Mouse (Mus musculus): ENCODE data around the gene Mrps9. TPM values are rescaled to one million over a fixed set of nuclear protein-coding genes. Genes with fewer than 3 reads are reported as not detected.
"Not testable (repeated sequence)": the region's sequence is repeated elsewhere in the genome, so short reads cannot be mapped to it uniquely, and the experiment has no call there.

Mrps9 gene
- polyA plus RNA-seq, 1 experiment from 2014 or later, result 63.9 TPM

- peaks cover 8% of the 10 kb centered on the region; the same call in 1 of the 2 replicates for H3K4me1 ChIP-seq
- H3K27me3 ChIP-seq (ENCODE audit: insufficient read depth, poor library complexity, severe bottlenecking), result no peaks in the 10 kb centered on the region
- peaks cover 5% of the 10 kb centered on the region; the same call in 1 of the 2 replicates for H3K36me3 ChIP-seq
- H3K4me3 ChIP-seq, result no peak overlapping the region
- no peak overlapping the region for H3K27ac ChIP-seq
- H3K9me3 ChIP-seq, result no peaks in the 10 kb centered on the region
- WGBS, result 89% methylated on average over 10 of the region's 10 CpGs
- no peak for DNase-seq (ENCODE audit: low spot score)
Measured at GRCm38 (mm10) chr1:42877264-42877663, 26.2 kb downstream of the Mrps9 start.

GRCm38 (mm10) chr1:42878851-42879250 lies 27.8 kb downstream of the Mrps9 start:
- WGBS, result 89% methylated on average over 5 of the region's 5 CpGs
- Histone ChIP-seq H3K27me3 (ENCODE audit: insufficient read depth, poor library complexity, severe bottlenecking) (no peaks in the 10 kb centered on the region), H3K4me1 (peaks cover 8% of the 10 kb centered on the region; the same call in 1 of the 2 replicates), H3K27ac (no peak overlapping the region), H3K4me3 (no peak overlapping the region), H3K36me3 (peaks cover 5% of the 10 kb centered on the region; the same call in 1 of the 2 replicates), H3K9me3 (no peaks in the 10 kb centered on the region)
- no peak for DNase-seq (ENCODE audit: low spot score)

GRCm38 (mm10) chr1:42882258-42882657 lies 31.2 kb downstream of the Mrps9 start:
- H3K4me1 ChIP-seq, result no peaks in the 10 kb centered on the region
- H3K36me3 ChIP-seq, result peaks cover 4% of the 10 kb centered on the region; the same call in 1 of the 2 replicates
- 92% methylated on average over 2 of the region's 2 CpGs for WGBS
- H3K27me3 ChIP-seq (ENCODE audit: insufficient read depth, poor library complexity, severe bottlenecking), result no peaks in the 10 kb centered on the region
- no peak overlapping the region for H3K27ac ChIP-seq
- DNase-seq (ENCODE audit: low spot score), result no peak
- no peaks in the 10 kb centered on the region for H3K9me3 ChIP-seq
- no peak overlapping the region for H3K4me3 ChIP-seq

GRCm38 (mm10) chr1:42883418-42883817 lies 32.4 kb downstream of the Mrps9 start:
- H3K27ac ChIP-seq; H3K4me1 ChIP-seq; H3K27me3 ChIP-seq (ENCODE audit: insufficient read depth, poor library complexity, severe bottlenecking); H3K36me3 ChIP-seq; H3K9me3 ChIP-seq; H3K4me3 ChIP-seq; DNase-seq (ENCODE audit: low spot score): not testable (repeated sequence)
- whole genome bisulfite sequencing, result 86% methylated on average over 1 of the region's 2 CpGs

GRCm38 (mm10) chr1:42887835-42888234 lies 36.8 kb downstream of the Mrps9 start:
- Histone ChIP-seq H3K4me1 (peaks cover 4% of the 10 kb centered on the region; the same call in 1 of the 2 replicates), H3K9me3 (no peaks in the 10 kb centered on the region), H3K27me3 (ENCODE audit: insufficient read depth, poor library complexity, severe bottlenecking) (no peaks in the 10 kb centered on the region), H3K4me3 (no peak overlapping the region), H3K36me3 (peaks cover 11% of the 10 kb centered on the region), H3K27ac (no peak overlapping the region)
- DNase-seq (ENCODE audit: low spot score), result no peak
- 88% methylated on average over 11 of the region's 11 CpGs for WGBS

GRCm38 (mm10) chr1:42888541-42889349 lies 37.7 kb downstream of the Mrps9 start:
- H3K4me3 ChIP-seq, result no peak overlapping the region
- no peaks in the 10 kb centered on the region for H3K9me3 ChIP-seq
- H3K27ac ChIP-seq, result no peak overlapping the region
- 69% methylated on average over 22 of the region's 22 CpGs for WGBS
- H3K36me3 ChIP-seq, result peaks cover 11% of the 10 kb centered on the region
- H3K27me3 ChIP-seq (ENCODE audit: insufficient read depth, poor library complexity, severe bottlenecking), result no peaks in the 10 kb centered on the region
- no peak for DNase-seq (ENCODE audit: low spot score)
- H3K4me1 ChIP-seq, result peaks cover 4% of the 10 kb centered on the region; the same call in 1 of the 2 replicates

GRCm38 (mm10) chr1:42889421-42889887 lies 38.4 kb downstream of the Mrps9 start:
- Histone ChIP-seq H3K36me3 (peaks cover 11% of the 10 kb centered on the region), H3K9me3 (no peaks in the 10 kb centered on the region), H3K4me3 (no peak overlapping the region), H3K27ac (no peak overlapping the region), H3K4me1 (peaks cover 4% of the 10 kb centered on the region; the same call in 1 of the 2 replicates), H3K27me3 (ENCODE audit: insufficient read depth, poor library complexity, severe bottlenecking) (no peaks in the 10 kb centered on the region)
- no peak for DNase-seq (ENCODE audit: low spot score)
- WGBS, result 57% methylated on average over 7 of the region's 7 CpGs

GRCm38 (mm10) chr1:42894695-42895094 lies 43.7 kb downstream of the Mrps9 start:
- Histone ChIP-seq H3K4me1 (no peaks in the 10 kb centered on the region), H3K9me3 (no peaks in the 10 kb centered on the region), H3K36me3 (peaks cover 28% of the 10 kb centered on the region), H3K4me3 (no peak overlapping the region), H3K27me3 (ENCODE audit: insufficient read depth, poor library complexity, severe bottlenecking) (no peaks in the 10 kb centered on the region), H3K27ac (no peak overlapping the region)
- no peak for DNase-seq (ENCODE audit: low spot score)

- no peak overlapping the region for H3K27ac ChIP-seq
- peaks cover 30% of the 10 kb centered on the region for H3K36me3 ChIP-seq
- 0 out of 2 replicates have a peak, but pooled peaks cover 5% of the 10 kb centered on the region for H3K4me1 ChIP-seq
- H3K27me3 ChIP-seq (ENCODE audit: insufficient read depth, poor library complexity, severe bottlenecking), result no peaks in the 10 kb centered on the region
- H3K4me3 ChIP-seq, result no peak overlapping the region
- DNase-seq (ENCODE audit: low spot score), result peak; percentile 71
- no peaks in the 10 kb centered on the region for H3K9me3 ChIP-seq
- 87% methylated on average over 11 of the region's 11 CpGs for WGBS
Measured at GRCm38 (mm10) chr1:42905148-42905547, 54.1 kb downstream of the Mrps9 start.

GRCm38 (mm10) chr1:42906696-42907095 lies 55.7 kb downstream of the Mrps9 start:
- Histone ChIP-seq H3K4me3 (no peak overlapping the region), H3K36me3 (peaks cover 18% of the 10 kb centered on the region), H3K4me1 (peaks cover 15% of the 10 kb centered on the region; the same call in 1 of the 2 replicates), H3K9me3 (no peaks in the 10 kb centered on the region), H3K27ac (no peak overlapping the region), H3K27me3 (ENCODE audit: insufficient read depth, poor library complexity, severe bottlenecking) (no peaks in the 10 kb centered on the region)
- WGBS, result 83% methylated on average over 7 of the region's 7 CpGs
- peak; percentile 39 for DNase-seq (ENCODE audit: low spot score)

- no peaks in the 10 kb centered on the region for H3K27me3 ChIP-seq (ENCODE audit: insufficient read depth, poor library complexity, severe bottlenecking)
- H3K9me3 ChIP-seq, result no peaks in the 10 kb centered on the region
- H3K27ac ChIP-seq, result no peak overlapping the region
- no peak overlapping the region for H3K4me3 ChIP-seq
- WGBS, result 56% methylated on average over 4 of the region's 4 CpGs
- H3K36me3 ChIP-seq, result peaks cover 18% of the 10 kb centered on the region
- DNase-seq (ENCODE audit: low spot score), result peak; percentile 52
- peaks cover 15% of the 10 kb centered on the region; the same call in 1 of the 2 replicates for H3K4me1 ChIP-seq
Measured at GRCm38 (mm10) chr1:42907153-42907552, 56.1 kb downstream of the Mrps9 start.

- Histone ChIP-seq H3K9me3 (no peaks in the 10 kb centered on the region), H3K4me1 (peaks cover 12% of the 10 kb centered on the region; the same call in 1 of the 2 replicates), H3K36me3 (no peaks in the 10 kb centered on the region), H3K27ac (no peak overlapping the region), H3K4me3 (no peak overlapping the region), H3K27me3 (ENCODE audit: insufficient read depth, poor library complexity, severe bottlenecking) (no peaks in the 10 kb centered on the region)
- DNase-seq (ENCODE audit: low spot score), result no peak
- WGBS, result 16% methylated on average over 4 of the region's 4 CpGs
Measured at GRCm38 (mm10) chr1:42915062-42915461, 64.0 kb downstream of the Mrps9 start.

GRCm38 (mm10) chr1:42916719-42917118 lies 65.7 kb downstream of the Mrps9 start:
- Histone ChIP-seq H3K4me1 (peaks cover 3% of the 10 kb centered on the region; the same call in 1 of the 2 replicates), H3K27ac (no peak overlapping the region), H3K36me3 (no peaks in the 10 kb centered on the region), H3K27me3 (ENCODE audit: insufficient read depth, poor library complexity, severe bottlenecking) (no peaks in the 10 kb centered on the region), H3K4me3 (no peak overlapping the region), H3K9me3 (no peaks in the 10 kb centered on the region)
- 77% methylated on average over 7 of the region's 7 CpGs for WGBS
- no peak for DNase-seq (ENCODE audit: low spot score)
